Comparison of ENCODE assay signal across 8 mouse cellular contexts in genomic region chr5:74792301-74792700, GRCm38 (mm10).
DNase-seq lines count a peak whose midpoint lies in the region; ATAC-seq lines count a peak whose summit lies in the region.

No protein-coding gene starts in this region.

- peaks cover 7% of the 10 kb centered on the region; the same call in 1 of the 2 replicates for H3K4me1 ChIP-seq in hindbrain, embryonic 16.5 days (ENCODE audit: control insufficient read depth, insufficient read depth, low read depth, low read length)

- intact Hi-C loops in gastrocnemius, postnatal 14 days (cut with DNase I; ENCODE audit: low total_unique reads), result loop anchor here (10.0 kb wide), 1 partner anchor 148 kb away; no protein-coding TSS in a partner anchor

- H3K36me3 ChIP-seq in hindbrain, embryonic 16.5 days (ENCODE audit: control insufficient read depth, insufficient read depth, low read length), result no peaks in the 10 kb centered on the region

- H3K27ac ChIP-seq in hindbrain, embryonic 16.5 days (ENCODE audit: low read depth, low read length), result no peak overlapping the region

- peak overlapping the region; percentile 27 for H3K4me2 ChIP-seq in hindbrain, embryonic 16.5 days (ENCODE audit: low read length)

- H3K27me3 ChIP-seq in hindbrain, embryonic 16.5 days (replicated peaks; ENCODE audit: control insufficient read depth, insufficient read depth, low read length), result 0 out of 2 replicates have a peak, but pooled peaks cover 2% of the 10 kb centered on the region

- peak; percentile 92 to 97 for DNase-seq in adrenal gland, adult (ENCODE audit: inconsistent age in 2 of 2, low spot score in 1 of 2)
- DNase-seq in embryo, embryonic 11 days, result peak; percentile 87
- DNase-seq in gastrocnemius, postnatal 14 days, result peak; percentile 87
- peak; percentile 33 to 45 for DNase-seq in left cerebral cortex, adult 18-20 months (ENCODE audit: low spot score in 2 of 2)
- DNase-seq in lung, postnatal 14 days, result peak; percentile 85
- DNase-seq in right cerebral cortex, adult 2 months (ENCODE audit: low spot score in 2 of 2), result peak; percentile 34 to 64
- no peak for DNase-seq in T-cell, adult 2 months (ENCODE audit: low spot score)

- 0% methylated on average over 7 of the region's 7 CpGs for WGBS in hindbrain, embryonic 16.5 days

- no peaks in the 10 kb centered on the region for H3K9me3 ChIP-seq in hindbrain, embryonic 16.5 days (ENCODE audit: control insufficient read depth, low read length)

- no peak overlapping the region for H3K4me3 ChIP-seq in hindbrain, embryonic 16.5 days (ENCODE audit: low read length)

- ATAC-seq in hindbrain, embryonic 16.5 days, result peak; percentile 83

- no peak overlapping the region for H3K9ac ChIP-seq in hindbrain, embryonic 16.5 days (ENCODE audit: low read depth, low read length)
